Mouse (Mus musculus) limb, embryonic 14.5 days (tissue): ENCODE measurements at regions not wholly inside any gene's neighbourhood (a gene's known extent, or its start where the extent isn't known, plus 50 kb on each side); places are given as distances from the start of the nearest gene placed in this dataset.

Source experiments
- ATAC-seq: fragments of 200-750 bp; cut with Nextera tagmentation; 2 replicates; pipeline ENCODE4 v1.8.0; 2017; ENCODE audit warnings: low read depth, moderate number of reproducible peaks, moderate TSS enrichment; ENCODE audit not compliant: low FRiP score
- DNase-seq: peaks from one replicate; pipeline ENCODE4 v3.0.0-alpha.2; 2015; ENCODE audit warnings: low spot score
- H3K27ac ChIP-seq: fragments of 300-500 bp; sonication (generic); replicated peaks from 2 replicates; pipeline ENCODE4 v1.5.1; 2014; ENCODE audit warnings: low read depth, mild to moderate bottlenecking, low read length, moderate library complexity, mixed read lengths
- H3K27me3 ChIP-seq: fragments of 300-500 bp; sonication (generic); 2 replicates; pipeline ENCODE4 v1.6.1; 2014; ENCODE audit warnings: low read length, mixed read lengths; ENCODE audit not compliant: control insufficient read depth, insufficient read depth
- H3K36me3 ChIP-seq: fragments of 300-500 bp; sonication (generic); 2 replicates; pipeline ENCODE4 v1.6.1; 2014; ENCODE audit warnings: mild to moderate bottlenecking, low read length, moderate library complexity, mixed read lengths; ENCODE audit not compliant: control insufficient read depth, insufficient read depth
- H3K4me1 ChIP-seq: fragments of 300-500 bp; sonication (generic); 2 replicates; pipeline ENCODE4 v1.6.1; 2014; ENCODE audit warnings: antibody characterized with exemption, low read length, mixed read lengths; ENCODE audit not compliant: control insufficient read depth, insufficient read depth
- H3K4me2 ChIP-seq: fragments of 300-500 bp; sonication (generic); replicated peaks from 2 replicates; pipeline ENCODE4 v1.6.1; 2014; ENCODE audit warnings: low read depth, mild to moderate bottlenecking, low read length, moderate library complexity; ENCODE audit not compliant: severe bottlenecking
- H3K4me3 ChIP-seq: fragments of 300-500 bp; sonication (generic); replicated peaks from 2 replicates; pipeline ENCODE4 v1.5.1; 2014; ENCODE audit warnings: low read length
- H3K9ac ChIP-seq: fragments of 300-500 bp; sonication (generic); 2 replicates; pipeline ENCODE4 v1.6.1; 2014; ENCODE audit warnings: mild to moderate bottlenecking, low read depth, low read length, moderate library complexity; ENCODE audit not compliant: severe bottlenecking
- H3K9me3 ChIP-seq: fragments of 300-500 bp; sonication (generic); 2 replicates; pipeline ENCODE4 v1.6.1; 2016; ENCODE audit warnings: low read length; ENCODE audit not compliant: control insufficient read depth
- POLR2A ChIP-seq: fragments of 200-500 bp; IDR thresholded peaks from 2 replicates; pipeline ENCODE4 v1.8.0; 2012; ENCODE audit warnings: inconsistent platforms, mild to moderate bottlenecking, moderate library complexity, borderline replicate concordance; ENCODE audit not compliant: insufficient read depth, insufficient read length; ENCODE audit errors: extremely low read depth
- WGBS: fragments of 180-500 bp; shearing (Covaris S2); extraction: QIAGEN DNeasy Blood & Tissue Kit; methylation state at CpG from one replicate; pipeline ENCODE4 v1.1.7; 2014; 5-methylcytosine and 5-hydroxymethylcytosine counted together

- H3K4me1 ChIP-seq, result no peaks in the 10 kb centered on the region
- WGBS, result 89% methylated on average over 4 of the region's 4 CpGs
- no peaks in the 10 kb centered on the region for H3K36me3 ChIP-seq
- no peak overlapping the region for H3K9ac ChIP-seq
- H3K27ac ChIP-seq, result no peak overlapping the region
- DNase-seq (no peak), ATAC-seq (no peak)
- no peaks in the 10 kb centered on the region for H3K9me3 ChIP-seq
- H3K27me3 ChIP-seq, result no peaks in the 10 kb centered on the region
- no peak overlapping the region for H3K4me2 ChIP-seq
- H3K4me3 ChIP-seq, result no peak overlapping the region
- TF ChIP-seq POLR2A, result no peak
Measured at GRCm38 (mm10) chr11:44142996-44143395, 242.0 kb upstream of the Adra1b start.

GRCm38 (mm10) chr11:44144477-44144876, 243.5 kb upstream of the Adra1b start:
- Histone ChIP-seq H3K36me3 (no peaks in the 10 kb centered on the region), H3K27me3 (no peaks in the 10 kb centered on the region), H3K4me3 (no peak overlapping the region), H3K9ac (no peak overlapping the region), H3K4me2 (no peak overlapping the region), H3K9me3 (no peaks in the 10 kb centered on the region), H3K27ac (no peak overlapping the region), H3K4me1 (no peaks in the 10 kb centered on the region)
- ATAC-seq, result no peak
- TF ChIP-seq POLR2A, result no peak
- no peak for DNase-seq
- WGBS, result 80% methylated on average over 3 of the region's 3 CpGs

- no peak for ATAC-seq
- Histone ChIP-seq H3K4me3 (no peak overlapping the region), H3K4me2 (no peak overlapping the region), H3K9ac (no peak overlapping the region), H3K4me1 (no peaks in the 10 kb centered on the region), H3K9me3 (no peaks in the 10 kb centered on the region), H3K36me3 (no peaks in the 10 kb centered on the region), H3K27me3 (no peaks in the 10 kb centered on the region), H3K27ac (no peak overlapping the region)
- DNase-seq, result no peak
- 89% methylated on average over 3 of the region's 3 CpGs for WGBS
- no peak for TF ChIP-seq POLR2A
Measured at GRCm38 (mm10) chr11:44146419-44146818, 245.4 kb upstream of the Adra1b start.

GRCm38 (mm10) chr11:44153576-44153975, 246.3 kb upstream of the Il12b start:
- ATAC-seq (no peak), DNase-seq (no peak)
- Histone ChIP-seq H3K36me3 (no peaks in the 10 kb centered on the region), H3K27me3 (no peaks in the 10 kb centered on the region), H3K9ac (no peak overlapping the region), H3K4me3 (no peak overlapping the region), H3K9me3 (no peaks in the 10 kb centered on the region), H3K4me2 (no peak overlapping the region), H3K27ac (no peak overlapping the region), H3K4me1 (0 out of 2 replicates have a peak, but pooled peaks cover 3% of the 10 kb centered on the region)
- TF ChIP-seq POLR2A, result no peak
- 90% methylated on average over 3 of the region's 3 CpGs for WGBS

- ATAC-seq (no peak), DNase-seq (no peak)
- H3K9ac ChIP-seq, result no peak overlapping the region
- no peak overlapping the region for H3K27ac ChIP-seq
- no peaks in the 10 kb centered on the region for H3K27me3 ChIP-seq
- H3K4me1 ChIP-seq, result 0 out of 2 replicates have a peak, but pooled peaks cover 3% of the 10 kb centered on the region
- no peak overlapping the region for H3K4me3 ChIP-seq
- H3K9me3 ChIP-seq, result no peaks in the 10 kb centered on the region
- no peaks in the 10 kb centered on the region for H3K36me3 ChIP-seq
- TF ChIP-seq POLR2A, result no peak
- H3K4me2 ChIP-seq, result no peak overlapping the region
- 63% methylated on average over 2 of the region's 2 CpGs for WGBS
Measured at GRCm38 (mm10) chr11:44155591-44155990, 244.3 kb upstream of the Il12b start.

- no peak overlapping the region for H3K4me3 ChIP-seq
- DNase-seq (no peak), ATAC-seq (no peak)
- no peak for TF ChIP-seq POLR2A
- 0 out of 2 replicates have a peak, but pooled peaks cover 3% of the 10 kb centered on the region for H3K4me1 ChIP-seq
- H3K27ac ChIP-seq, result no peak overlapping the region
- H3K36me3 ChIP-seq, result no peaks in the 10 kb centered on the region
- no peaks in the 10 kb centered on the region for H3K27me3 ChIP-seq
- no peak overlapping the region for H3K4me2 ChIP-seq
- 38% methylated on average over 5 of the region's 5 CpGs for WGBS
- no peak overlapping the region for H3K9ac ChIP-seq
- H3K9me3 ChIP-seq, result no peaks in the 10 kb centered on the region
Measured at GRCm38 (mm10) chr11:44156081-44156480, 243.8 kb upstream of the Il12b start.
